Mouse (Mus musculus) embryonic fibroblast, embryonic 13.5 days (primary cell): Measurements from ENCODE around the gene Krtap16-1.

Source experiments
- CTCF ChIP-seq: IDR thresholded peaks from 2 replicates; pipeline ENCODE4 v1.5.1; 2011; ENCODE audit warnings: mild to moderate bottlenecking, control low read depth, low read length, moderate library complexity, borderline replicate concordance; ENCODE audit not compliant: insufficient read depth
- POLR2A ChIP-seq: IDR thresholded peaks from 2 replicates; pipeline ENCODE4 v1.6.1; 2011; ENCODE audit warnings: low read depth, mild to moderate bottlenecking, control low read depth, low read length, moderate library complexity

- TF ChIP-seq POLR2A (no peak), CTCF (no peak)
These were observed 7.4 kb upstream of the Krtap16-1 start, which contains the start of gene Krtap17-1 for GRCm38 (mm10) chr11:99993620-99994383.
